Mouse (Mus musculus): ENCODE results near the gene Serinc2. TPM values are rescaled to one million over a fixed set of nuclear protein-coding genes. Genes with fewer than 3 reads are reported as not detected.

Gene Serinc2
- total and polyA plus RNA-seq, 3 experiments: 0.08 to 0.20 TPM; not detected in 1

DNA sequence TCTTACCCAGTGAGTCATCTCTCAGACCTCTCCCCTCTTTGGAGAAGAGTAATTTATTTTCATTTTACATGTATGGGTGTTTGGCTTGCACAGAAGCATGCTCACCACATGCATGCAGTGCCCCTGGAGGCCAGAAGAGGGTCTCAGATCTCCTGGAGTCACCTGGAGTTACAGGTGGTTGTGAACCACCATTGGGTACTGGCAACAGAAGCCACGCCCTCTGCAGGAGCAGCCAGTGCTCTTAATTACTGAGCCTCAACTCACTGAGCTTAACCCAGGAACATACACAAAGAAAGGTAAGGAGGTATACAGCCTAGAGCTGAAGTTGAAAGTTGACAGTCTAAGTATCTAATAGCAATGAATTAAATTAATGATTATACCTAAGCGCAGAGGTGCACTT lies 46.4 kb upstream of the Serinc2 start:
- H3K79me2 ChIP-seq (replicated peaks; ENCODE audit: control insufficient read depth, extremely low read depth, insufficient read depth, poor library complexity, severe bottlenecking): no peaks in the 10 kb centered on the region
- no peak overlapping the region for H3K4me3 ChIP-seq (replicated peaks in 1 of 3; ENCODE audit: low read depth in 2 of 3, low read length in 2 of 3, poor library complexity in 1 of 3)
- H3K36me3 ChIP-seq (replicated peaks in 1 of 2; ENCODE audit: control insufficient read depth in 1 of 2, insufficient read depth in 1 of 2, low read length in 1 of 2): peaks cover 50 to 85% of the 10 kb centered on the region in 2 experiments
- in situ Hi-C loops (cut with MboI; ENCODE audit: low pct_ligation_motif_present, low pct_unique_long_range_greater_than_20kb, low sequenced_read_pairs) (no loop called here), dilution Hi-C loops (cut with MboI; ENCODE audit: extremely low pct_ligation_motif_present, extremely low pct_unique_long_range_greater_than_20kb, low sequenced_read_pairs) (no loop called here)
- H3K4me2 ChIP-seq (ENCODE audit: insufficient read depth, low read depth, poor library complexity, severe bottlenecking): no peak overlapping the region
- H3K4me1 ChIP-seq (ENCODE audit: control insufficient read depth in 1 of 2, insufficient read depth in 2 of 2): peaks cover 0 to 8% of the 10 kb centered on the region in 2 experiments; a peak in 2 of 4 replicates
- H3K27me3 ChIP-seq (replicated peaks): no peaks in the 10 kb centered on the region
- no peak overlapping the region for H3K9ac ChIP-seq (ENCODE audit: insufficient read depth, low read depth)
- no peaks in the 10 kb centered on the region for H3K9me3 ChIP-seq (replicated peaks; ENCODE audit: low read length)
- H3K27ac ChIP-seq (ENCODE audit: insufficient read depth, low read depth): no peak overlapping the region
- TF ChIP-seq JUN (IDR thresholded peaks at IDR 0.05; ENCODE audit: insufficient read depth, low read depth, low read length): no peak
- TF ChIP-seq POLR2AphosphoS2 (IDR thresholded peaks at IDR 0.05; ENCODE audit: low read depth, low read length): no peak
- TF ChIP-seq SMC3 (IDR thresholded peaks at IDR 0.05; ENCODE audit: low read depth, low read length): no peak
- TF ChIP-seq USF1 (IDR thresholded peaks at IDR 0.05; ENCODE audit: low read depth, low read length): no peak
- TF ChIP-seq ELF1 (IDR thresholded peaks at IDR 0.05; ENCODE audit: low read depth, low read length): no peak
- no peak for TF ChIP-seq USF2 (conservative IDR thresholded peaks at IDR 0.05; ENCODE audit: low read depth, low read length)
- DNase-seq (ENCODE audit: extremely low read depth): no peak

DNA sequence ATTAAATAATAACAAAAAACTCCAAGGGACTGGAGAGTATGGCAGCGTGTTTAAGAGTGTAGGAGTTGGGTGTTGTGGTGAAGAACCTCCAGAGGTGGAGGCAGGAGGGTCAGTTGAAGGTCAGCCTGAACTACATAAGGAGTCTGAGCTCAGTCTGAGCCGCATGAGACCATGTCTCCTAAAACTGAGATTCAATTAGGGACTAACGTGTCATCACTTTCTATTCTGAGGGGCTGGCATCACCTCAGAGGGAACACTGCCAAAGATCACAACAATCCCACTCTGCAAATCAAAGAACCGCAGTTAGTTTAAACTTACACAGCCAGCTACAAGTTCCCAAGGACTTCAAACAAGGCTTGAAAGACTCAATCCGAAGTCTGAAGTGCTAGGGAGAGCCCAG lies 44.6 kb upstream of the Serinc2 start:
- Histone ChIP-seq H3K27ac (ENCODE audit: insufficient read depth, low read depth) (no peak overlapping the region), H3K79me2 (replicated peaks; ENCODE audit: control insufficient read depth, extremely low read depth, insufficient read depth, poor library complexity, severe bottlenecking) (no peaks in the 10 kb centered on the region), H3K4me2 (ENCODE audit: insufficient read depth, low read depth, poor library complexity, severe bottlenecking) (no peak overlapping the region), H3K27me3 (replicated peaks) (no peaks in the 10 kb centered on the region), H3K9ac (ENCODE audit: insufficient read depth, low read depth) (no peak overlapping the region), H3K4me3 (replicated peaks in 1 of 3; ENCODE audit: low read depth in 2 of 3, low read length in 2 of 3, poor library complexity in 1 of 3) (no peak overlapping the region), H3K36me3 (replicated peaks in 1 of 2; ENCODE audit: control insufficient read depth in 1 of 2, insufficient read depth in 1 of 2, low read length in 1 of 2) (peaks cover 52 to 90% of the 10 kb centered on the region in 2 experiments), H3K9me3 (replicated peaks; ENCODE audit: low read length) (no peaks in the 10 kb centered on the region), H3K4me1 (ENCODE audit: control insufficient read depth in 1 of 2, insufficient read depth in 2 of 2) (peaks cover 0 to 8% of the 10 kb centered on the region in 2 experiments; a peak in 2 of 4 replicates)
- in situ Hi-C loops (cut with MboI; ENCODE audit: low pct_ligation_motif_present, low pct_unique_long_range_greater_than_20kb, low sequenced_read_pairs) (no loop called here), dilution Hi-C loops (cut with MboI; ENCODE audit: extremely low pct_ligation_motif_present, extremely low pct_unique_long_range_greater_than_20kb, low sequenced_read_pairs) (no loop called here)
- TF ChIP-seq TCF12 (IDR thresholded peaks at IDR 0.05; ENCODE audit: low read depth, low read length) (no peak), ZNF384 (IDR thresholded peaks at IDR 0.05; ENCODE audit: low read depth, low read length) (no peak), TBP (conservative IDR thresholded peaks at IDR 0.05; ENCODE audit: low read depth, low read length) (no peak), ZC3H11A (IDR thresholded peaks at IDR 0.05; ENCODE audit: low read depth, low read length) (no peak), MEF2A (IDR thresholded peaks at IDR 0.05; ENCODE audit: borderline replicate concordance, low read depth, low read length) (no peak), ZMIZ1 (IDR thresholded peaks at IDR 0.05; ENCODE audit: low read depth, low read length) (no peak), ETS1 (conservative IDR thresholded peaks at IDR 0.05; ENCODE audit: low read depth, low read length) (no peak), CHD1 (IDR thresholded peaks at IDR 0.05; ENCODE audit: low read depth, low read length) (no peak), USF1 (IDR thresholded peaks at IDR 0.05; ENCODE audit: low read depth, low read length) (no peak), USF2 (conservative IDR thresholded peaks at IDR 0.05; ENCODE audit: low read depth, low read length) (no peak), ELF1 (IDR thresholded peaks at IDR 0.05; ENCODE audit: low read depth, low read length) (no peak), GABPA (IDR thresholded peaks at IDR 0.05; ENCODE audit: insufficient replicate concordance, low read depth, low read length) (no peak), UBTF (IDR thresholded peaks at IDR 0.05; ENCODE audit: low read depth, low read length) (no peak), MAZ (IDR thresholded peaks at IDR 0.05; ENCODE audit: low read depth, low read length) (no peak), CHD2 (IDR thresholded peaks at IDR 0.05; ENCODE audit: low read length) (no peak), MAFK (IDR thresholded peaks at IDR 0.05; ENCODE audit: insufficient replicate concordance, low read length) (no peak)
- no peak for DNase-seq (ENCODE audit: extremely low read depth)
